Mouse (Mus musculus): Measurements from ENCODE around the gene 4931406C07Rik. TPM values are rescaled to one million over a fixed set of nuclear protein-coding genes. Genes with fewer than 3 reads are reported as not detected.

The 4931406C07Rik gene
- polyA plus RNA-seq, 1 experiment, result 10.0 TPM

- H3K27me3 ChIP-seq (ENCODE audit: control insufficient read depth, insufficient read depth, low read length), result no peaks in the 10 kb centered on the region
- peaks cover 57% of the 10 kb centered on the region for H3K36me3 ChIP-seq (ENCODE audit: control insufficient read depth, insufficient read depth, low read length)
- WGBS, result 92% methylated on average over 1 of the region's 1 CpGs
- H3K4me1 ChIP-seq (ENCODE audit: control insufficient read depth, insufficient read depth, insufficient read length, low read length), result no peaks in the 10 kb centered on the region
- H3K27ac ChIP-seq (ENCODE audit: insufficient read depth, low read depth, low read length), result no peak overlapping the region
- TF ChIP-seq POLR2A (IDR thresholded peaks at IDR 0.05; ENCODE audit: low read depth, low read length) (no peak), CTCF (IDR thresholded peaks at IDR 0.05; ENCODE audit: extremely low read depth, insufficient read length, insufficient replicate concordance, low read depth, low read length) (no peak)
- no peak overlapping the region for H3K4me3 ChIP-seq (ENCODE audit: low read depth, low read length)
Measured at GRCm38 (mm10) chr9:15314619-15315018, 8.4 kb upstream of the 4931406C07Rik start.

- 80% methylated on average over 5 of the region's 5 CpGs for WGBS
- Histone ChIP-seq H3K27ac (ENCODE audit: insufficient read depth, low read depth, low read length) (no peak overlapping the region), H3K4me1 (ENCODE audit: control insufficient read depth, insufficient read depth, insufficient read length, low read length) (peaks cover 2% of the 10 kb centered on the region; the same call in 1 of the 2 replicates), H3K4me3 (ENCODE audit: low read depth, low read length) (no peak overlapping the region), H3K27me3 (ENCODE audit: control insufficient read depth, insufficient read depth, low read length) (no peaks in the 10 kb centered on the region), H3K36me3 (ENCODE audit: control insufficient read depth, insufficient read depth, low read length) (peaks cover 65% of the 10 kb centered on the region)
- TF ChIP-seq CTCF (IDR thresholded peaks at IDR 0.05; ENCODE audit: extremely low read depth, insufficient read length, insufficient replicate concordance, low read depth, low read length) (no peak), POLR2A (IDR thresholded peaks at IDR 0.05; ENCODE audit: low read depth, low read length) (no peak)
Measured at GRCm38 (mm10) chr9:15313633-15314032, 7.4 kb upstream of the 4931406C07Rik start.

- Histone ChIP-seq H3K27ac (ENCODE audit: insufficient read depth, low read depth, low read length) (no peak overlapping the region), H3K27me3 (ENCODE audit: control insufficient read depth, insufficient read depth, low read length) (no peaks in the 10 kb centered on the region), H3K36me3 (ENCODE audit: control insufficient read depth, insufficient read depth, low read length) (peaks cover 63% of the 10 kb centered on the region), H3K4me1 (ENCODE audit: control insufficient read depth, insufficient read depth, insufficient read length, low read length) (peaks cover 2% of the 10 kb centered on the region; the same call in 1 of the 2 replicates), H3K4me3 (ENCODE audit: low read depth, low read length) (no peak overlapping the region)
- TF ChIP-seq POLR2A (IDR thresholded peaks at IDR 0.05; ENCODE audit: low read depth, low read length), result no peak
- TF ChIP-seq CTCF (IDR thresholded peaks at IDR 0.05; ENCODE audit: extremely low read depth, insufficient read length, insufficient replicate concordance, low read depth, low read length), result no peak
- 64% methylated on average over 2 of the region's 2 CpGs for WGBS
Measured at GRCm38 (mm10) chr9:15312054-15312735, 5.9 kb upstream of the 4931406C07Rik start.

GRCm38 (mm10) chr9:15310179-15310578, 3.9 kb upstream of the 4931406C07Rik start:
- Histone ChIP-seq H3K4me1 (ENCODE audit: control insufficient read depth, insufficient read depth, insufficient read length, low read length) (peaks cover 2% of the 10 kb centered on the region; the same call in 1 of the 2 replicates), H3K36me3 (ENCODE audit: control insufficient read depth, insufficient read depth, low read length) (peaks cover 52% of the 10 kb centered on the region), H3K27me3 (ENCODE audit: control insufficient read depth, insufficient read depth, low read length) (no peaks in the 10 kb centered on the region), H3K4me3 (ENCODE audit: low read depth, low read length) (no peak overlapping the region), H3K27ac (ENCODE audit: insufficient read depth, low read depth, low read length) (no peak overlapping the region)
- TF ChIP-seq POLR2A (IDR thresholded peaks at IDR 0.05; ENCODE audit: low read depth, low read length), result no peak
- no peak for TF ChIP-seq CTCF (IDR thresholded peaks at IDR 0.05; ENCODE audit: extremely low read depth, insufficient read length, insufficient replicate concordance, low read depth, low read length)
- 64% methylated on average over 1 of the region's 1 CpGs for WGBS

GRCm38 (mm10) chr9:15309425-15309824, 3.2 kb upstream of the 4931406C07Rik start:
- no peak for TF ChIP-seq POLR2A (IDR thresholded peaks at IDR 0.05; ENCODE audit: low read depth, low read length)
- no peak for TF ChIP-seq CTCF (IDR thresholded peaks at IDR 0.05; ENCODE audit: extremely low read depth, insufficient read length, insufficient replicate concordance, low read depth, low read length)
- H3K36me3 ChIP-seq (ENCODE audit: control insufficient read depth, insufficient read depth, low read length), result peaks cover 45% of the 10 kb centered on the region
- H3K27ac ChIP-seq (ENCODE audit: insufficient read depth, low read depth, low read length), result no peak overlapping the region
- no peaks in the 10 kb centered on the region for H3K27me3 ChIP-seq (ENCODE audit: control insufficient read depth, insufficient read depth, low read length)
- peaks cover 2% of the 10 kb centered on the region; the same call in 1 of the 2 replicates for H3K4me1 ChIP-seq (ENCODE audit: control insufficient read depth, insufficient read depth, insufficient read length, low read length)
- no peak overlapping the region for H3K4me3 ChIP-seq (ENCODE audit: low read depth, low read length)
- WGBS, result 25% methylated on average over 4 of the region's 4 CpGs

- H3K36me3 ChIP-seq (ENCODE audit: control insufficient read depth, insufficient read depth, low read length), result peaks cover 35% of the 10 kb centered on the region
- TF ChIP-seq CTCF (IDR thresholded peaks at IDR 0.05; ENCODE audit: extremely low read depth, insufficient read length, insufficient replicate concordance, low read depth, low read length) (no peak), POLR2A (IDR thresholded peaks at IDR 0.05; ENCODE audit: low read depth, low read length) (no peak)
- H3K4me3 ChIP-seq (ENCODE audit: low read depth, low read length), result no peak overlapping the region
- no peaks in the 10 kb centered on the region for H3K27me3 ChIP-seq (ENCODE audit: control insufficient read depth, insufficient read depth, low read length)
- H3K27ac ChIP-seq (ENCODE audit: insufficient read depth, low read depth, low read length), result no peak overlapping the region
- 26% methylated on average over 2 of the region's 2 CpGs for WGBS
- H3K4me1 ChIP-seq (ENCODE audit: control insufficient read depth, insufficient read depth, insufficient read length, low read length), result peaks cover 2% of the 10 kb centered on the region; the same call in 1 of the 2 replicates
Measured at GRCm38 (mm10) chr9:15308254-15308653, 2.0 kb upstream of the 4931406C07Rik start.

- peak overlapping the region; percentile 96 for H3K4me3 ChIP-seq (ENCODE audit: low read depth, low read length)
- TF ChIP-seq CTCF (IDR thresholded peaks at IDR 0.05; ENCODE audit: extremely low read depth, insufficient read length, insufficient replicate concordance, low read depth, low read length) (no peak), POLR2A (IDR thresholded peaks at IDR 0.05; ENCODE audit: low read depth, low read length) (no peak)
- WGBS, result 6% methylated on average over 6 of the region's 6 CpGs
- no peak overlapping the region for H3K27ac ChIP-seq (ENCODE audit: insufficient read depth, low read depth, low read length)
- H3K36me3 ChIP-seq (ENCODE audit: control insufficient read depth, insufficient read depth, low read length), result peaks cover 30% of the 10 kb centered on the region
- peaks cover 2% of the 10 kb centered on the region; the same call in 1 of the 2 replicates for H3K4me1 ChIP-seq (ENCODE audit: control insufficient read depth, insufficient read depth, insufficient read length, low read length)
- H3K27me3 ChIP-seq (ENCODE audit: control insufficient read depth, insufficient read depth, low read length), result no peaks in the 10 kb centered on the region
Measured at GRCm38 (mm10) chr9:15307257-15307656, 1.0 kb upstream of the 4931406C07Rik start.
